Mouse (Mus musculus): ENCODE measurements around the gene Pard3. TPM values are rescaled to one million over a fixed set of nuclear protein-coding genes. Genes with fewer than 3 reads are reported as not detected.

Pard3 gene
- polyA plus RNA-seq, 1 experiment from 2014 or later: 16.5 TPM

- no peaks in the 10 kb centered on the region for H3K36me3 ChIP-seq (ENCODE audit: control insufficient read depth, insufficient read depth, low read length)
- H3K9me3 ChIP-seq (replicated peaks; ENCODE audit: control insufficient read depth, low read length): no peaks in the 10 kb centered on the region
- H3K9ac ChIP-seq (ENCODE audit: low read length): no peak overlapping the region
- no peaks in the 10 kb centered on the region for H3K4me1 ChIP-seq (ENCODE audit: control insufficient read depth, insufficient read depth, low read length)
- no peak overlapping the region for H3K4me2 ChIP-seq (ENCODE audit: low read length)
- H3K27ac ChIP-seq (ENCODE audit: low read depth, low read length): peak overlapping the region; percentile 10; the same call in 1 of the 2 replicates
- DNase-seq (ENCODE audit: low spot score) (peak; percentile 52), ATAC-seq (peak; percentile 12; the same call in 1 of the 2 replicates)
- WGBS: 66% methylated on average over 2 of the region's 2 CpGs
- H3K4me3 ChIP-seq (ENCODE audit: low read depth, low read length): no peak overlapping the region
- no peaks in the 10 kb centered on the region for H3K27me3 ChIP-seq (replicated peaks; ENCODE audit: control insufficient read depth, insufficient read depth, low read length)
Measured at GRCm38 (mm10) chr8:127583429-127583828, 519.7 kb downstream of the Pard3 start.

DNA sequence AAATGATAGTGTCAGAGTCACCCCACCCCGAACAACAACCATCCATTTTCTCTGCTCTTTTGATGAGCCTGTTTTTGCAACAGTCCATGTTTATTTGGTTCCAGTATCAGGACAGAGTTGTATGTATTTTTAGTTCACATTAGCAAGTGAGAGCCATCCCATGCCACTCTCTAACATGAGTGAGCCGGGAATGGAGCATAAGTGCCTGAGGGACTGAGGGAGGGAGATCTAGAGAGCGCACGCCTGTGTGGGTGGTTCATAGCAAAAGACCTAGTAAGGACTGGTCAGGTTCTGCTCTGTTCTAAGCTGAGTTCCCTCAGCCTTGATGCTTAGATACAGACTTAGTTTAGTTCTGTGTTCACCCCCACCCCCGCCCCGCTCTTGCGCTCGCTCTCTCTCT, 521.9 kb downstream of the Pard3 start:
- H3K27me3 ChIP-seq (replicated peaks; ENCODE audit: control insufficient read depth, insufficient read depth, low read length): no peaks in the 10 kb centered on the region
- H3K9ac ChIP-seq (ENCODE audit: low read length): no peak overlapping the region
- H3K4me2 ChIP-seq (ENCODE audit: low read length): no peak overlapping the region
- 93% methylated on average over 8 of the region's 8 CpGs for WGBS
- H3K27ac ChIP-seq (ENCODE audit: low read depth, low read length): no peak overlapping the region
- ATAC-seq: no peak
- DNase-seq (ENCODE audit: low spot score): no peak
- no peaks in the 10 kb centered on the region for H3K36me3 ChIP-seq (ENCODE audit: control insufficient read depth, insufficient read depth, low read length)
- H3K4me3 ChIP-seq (ENCODE audit: low read depth, low read length): no peak overlapping the region
- peaks cover 4% of the 10 kb centered on the region; the same call in 1 of the 2 replicates for H3K4me1 ChIP-seq (ENCODE audit: control insufficient read depth, insufficient read depth, low read length)
- no peaks in the 10 kb centered on the region for H3K9me3 ChIP-seq (replicated peaks; ENCODE audit: control insufficient read depth, low read length)

DNA sequence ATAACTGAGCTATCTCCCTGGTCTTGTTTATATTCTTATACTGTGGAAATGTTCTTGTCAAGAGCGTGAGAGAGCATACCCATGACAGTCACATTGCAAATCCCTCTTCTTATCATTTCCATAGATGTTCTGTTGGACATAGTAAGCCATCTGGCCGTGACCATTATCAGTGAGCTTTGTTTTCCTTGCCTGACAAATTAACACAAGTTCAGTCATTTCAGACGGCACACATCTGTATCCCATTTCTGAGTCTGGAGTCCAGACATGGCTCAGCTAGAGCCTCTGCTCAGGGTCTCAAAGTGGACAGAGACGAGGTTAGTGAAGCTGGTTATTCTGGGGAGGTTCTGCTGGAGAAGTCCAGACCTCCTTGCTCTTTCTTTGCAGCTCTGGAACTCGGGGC, 523.0 kb downstream of the Pard3 start:
- H3K27me3 ChIP-seq (replicated peaks; ENCODE audit: control insufficient read depth, insufficient read depth, low read length): no peaks in the 10 kb centered on the region
- no peak overlapping the region for H3K4me3 ChIP-seq (ENCODE audit: low read depth, low read length)
- H3K4me2 ChIP-seq (ENCODE audit: low read length): no peak overlapping the region
- H3K9ac ChIP-seq (ENCODE audit: low read length): no peak overlapping the region
- 77% methylated on average over 5 of the region's 5 CpGs for WGBS
- H3K36me3 ChIP-seq (ENCODE audit: control insufficient read depth, insufficient read depth, low read length): no peaks in the 10 kb centered on the region
- H3K27ac ChIP-seq (ENCODE audit: low read depth, low read length): no peak overlapping the region
- ATAC-seq (no peak), DNase-seq (ENCODE audit: low spot score) (no peak)
- H3K4me1 ChIP-seq (ENCODE audit: control insufficient read depth, insufficient read depth, low read length): peaks cover 8% of the 10 kb centered on the region
- no peaks in the 10 kb centered on the region for H3K9me3 ChIP-seq (replicated peaks; ENCODE audit: control insufficient read depth, low read length)

GRCm38 (mm10) chr8:127588313-127588712, 524.6 kb downstream of the Pard3 start:
- Histone ChIP-seq H3K36me3 (ENCODE audit: control insufficient read depth, insufficient read depth, low read length) (no peaks in the 10 kb centered on the region), H3K9ac (ENCODE audit: low read length) (no peak overlapping the region), H3K4me1 (ENCODE audit: control insufficient read depth, insufficient read depth, low read length) (peaks cover 8% of the 10 kb centered on the region), H3K27me3 (replicated peaks; ENCODE audit: control insufficient read depth, insufficient read depth, low read length) (no peaks in the 10 kb centered on the region), H3K4me2 (ENCODE audit: low read length) (no peak overlapping the region), H3K27ac (ENCODE audit: low read depth, low read length) (no peak overlapping the region), H3K9me3 (replicated peaks; ENCODE audit: control insufficient read depth, low read length) (no peaks in the 10 kb centered on the region), H3K4me3 (ENCODE audit: low read depth, low read length) (no peak overlapping the region)
- DNase-seq (ENCODE audit: low spot score) (no peak), ATAC-seq (no peak)
- 68% methylated on average over 4 of the region's 4 CpGs for WGBS

- Histone ChIP-seq H3K4me2 (ENCODE audit: low read length) (no peak overlapping the region), H3K36me3 (ENCODE audit: control insufficient read depth, insufficient read depth, low read length) (no peaks in the 10 kb centered on the region), H3K9ac (ENCODE audit: low read length) (no peak overlapping the region), H3K27ac (ENCODE audit: low read depth, low read length) (no peak overlapping the region), H3K4me1 (ENCODE audit: control insufficient read depth, insufficient read depth, low read length) (peaks cover 8% of the 10 kb centered on the region), H3K9me3 (replicated peaks; ENCODE audit: control insufficient read depth, low read length) (no peaks in the 10 kb centered on the region), H3K27me3 (replicated peaks; ENCODE audit: control insufficient read depth, insufficient read depth, low read length) (no peaks in the 10 kb centered on the region), H3K4me3 (ENCODE audit: low read depth, low read length) (no peak overlapping the region)
- 62% methylated on average over 4 of the region's 4 CpGs for WGBS
- DNase-seq (ENCODE audit: low spot score) (no peak), ATAC-seq (no peak)
Measured at GRCm38 (mm10) chr8:127589291-127589690, 525.6 kb downstream of the Pard3 start.

DNA sequence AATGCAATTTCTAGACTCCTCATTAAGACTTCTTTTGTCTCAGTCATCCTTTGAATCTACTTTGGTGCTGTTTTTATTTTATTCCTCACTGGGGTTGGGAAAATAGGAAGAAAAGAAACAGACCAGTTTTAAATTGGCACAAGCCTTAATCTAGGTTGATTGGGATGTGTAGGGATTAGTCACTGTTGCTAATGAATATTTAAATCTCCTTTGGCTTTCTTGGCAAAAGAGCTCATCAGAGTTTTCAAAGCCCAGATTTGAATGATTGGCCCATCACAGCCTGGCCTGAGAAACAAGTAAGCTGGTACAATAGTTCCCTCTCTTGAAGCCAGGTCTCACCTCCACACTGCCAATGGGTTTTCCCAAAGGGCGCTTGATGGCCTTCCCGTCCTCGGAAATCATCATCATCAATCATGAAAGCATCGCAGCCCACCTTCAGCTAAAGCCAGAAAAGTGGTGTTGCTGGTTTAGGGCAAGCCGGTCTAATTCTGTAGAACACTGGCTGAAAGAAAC, 527.0 kb downstream of the Pard3 start:
- Histone ChIP-seq H3K9ac (ENCODE audit: low read length) (no peak overlapping the region), H3K27me3 (replicated peaks; ENCODE audit: control insufficient read depth, insufficient read depth, low read length) (no peaks in the 10 kb centered on the region), H3K27ac (ENCODE audit: low read depth, low read length) (no peak overlapping the region), H3K4me2 (ENCODE audit: low read length) (no peak overlapping the region), H3K4me1 (ENCODE audit: control insufficient read depth, insufficient read depth, low read length) (peaks cover 8% of the 10 kb centered on the region), H3K4me3 (ENCODE audit: low read depth, low read length) (no peak overlapping the region), H3K9me3 (replicated peaks; ENCODE audit: control insufficient read depth, low read length) (no peaks in the 10 kb centered on the region), H3K36me3 (ENCODE audit: control insufficient read depth, insufficient read depth, low read length) (no peaks in the 10 kb centered on the region)
- 27% methylated on average over 5 of the region's 5 CpGs for WGBS
- ATAC-seq: peak; percentile 74
- peak; percentile 74 for DNase-seq (ENCODE audit: low spot score)

DNA sequence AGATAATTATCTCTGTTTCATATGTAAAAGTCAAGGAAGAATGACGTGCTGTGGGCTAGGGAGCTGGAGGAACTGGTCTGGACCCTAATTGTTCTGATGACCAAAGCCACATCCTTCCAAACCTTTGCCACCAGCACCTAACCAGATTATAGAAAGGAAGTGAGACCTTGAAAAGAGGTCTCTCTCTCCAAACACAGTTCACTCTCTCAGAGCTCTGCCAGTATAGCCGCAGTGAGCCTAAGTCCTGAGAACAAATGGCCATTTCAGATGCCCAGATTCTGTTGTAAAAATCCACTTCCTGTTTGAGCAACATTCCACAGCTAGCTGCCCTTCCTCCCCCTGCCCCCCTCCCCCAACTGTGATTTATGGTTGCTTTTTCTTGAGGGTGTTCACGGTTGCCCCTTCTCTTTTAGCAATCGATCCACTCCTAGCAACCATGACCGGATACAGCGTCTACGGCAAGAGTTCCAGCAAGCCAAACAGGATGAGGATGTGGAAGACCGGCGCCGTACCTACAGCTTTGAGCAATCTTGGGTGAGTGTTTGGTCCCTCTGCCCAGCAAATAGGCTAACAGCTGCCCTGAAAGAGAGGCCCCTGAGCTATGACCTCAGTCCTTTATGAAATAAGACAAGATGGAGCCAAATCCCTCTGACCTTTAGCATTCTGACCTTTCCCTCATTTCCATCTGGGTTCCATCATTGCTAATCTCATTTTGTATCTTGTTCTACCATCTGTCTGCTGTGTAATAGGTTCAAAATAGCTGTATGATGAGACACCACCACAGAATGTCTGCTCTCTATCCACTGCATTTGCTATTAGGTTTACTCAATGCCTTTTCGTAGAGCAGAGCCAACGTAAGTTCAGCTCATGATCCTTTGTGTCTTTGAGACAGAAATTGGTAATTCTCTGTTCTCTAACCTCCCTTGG, 529.2 kb downstream of the Pard3 start:
- Histone ChIP-seq H3K4me3 (ENCODE audit: low read depth, low read length) (no peak overlapping the region), H3K9me3 (replicated peaks; ENCODE audit: control insufficient read depth, low read length) (no peaks in the 10 kb centered on the region), H3K9ac (ENCODE audit: low read length) (no peak overlapping the region), H3K4me2 (ENCODE audit: low read length) (no peak overlapping the region), H3K4me1 (ENCODE audit: control insufficient read depth, insufficient read depth, low read length) (peaks cover 13% of the 10 kb centered on the region), H3K27me3 (replicated peaks; ENCODE audit: control insufficient read depth, insufficient read depth, low read length) (no peaks in the 10 kb centered on the region), H3K27ac (ENCODE audit: low read depth, low read length) (no peak overlapping the region), H3K36me3 (ENCODE audit: control insufficient read depth, insufficient read depth, low read length) (no peaks in the 10 kb centered on the region)
- ATAC-seq (no peak), DNase-seq (ENCODE audit: low spot score) (no peak)
- 91% methylated on average over 12 of the region's 12 CpGs for WGBS

DNA sequence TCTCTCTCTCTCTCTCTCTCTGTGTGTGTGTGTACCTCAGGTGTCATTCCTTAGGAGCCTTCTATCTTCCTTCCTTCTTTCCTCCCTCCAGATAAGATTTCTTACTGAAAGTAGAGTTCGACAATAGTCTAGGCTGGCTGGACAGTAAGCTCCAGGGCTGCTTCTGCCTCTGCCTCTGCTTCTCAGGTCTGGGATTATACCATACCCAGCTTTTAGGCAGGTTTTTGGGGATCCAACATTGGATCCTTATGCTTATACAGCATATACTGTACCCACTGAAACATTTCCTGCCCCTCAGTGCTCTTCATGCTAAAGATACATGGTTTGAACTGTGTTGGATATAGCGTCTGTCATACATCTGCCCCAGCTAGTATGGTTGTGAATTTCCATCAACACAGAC, 536.9 kb downstream of the Pard3 start:
- no peak overlapping the region for H3K9ac ChIP-seq (ENCODE audit: low read length)
- H3K4me1 ChIP-seq (ENCODE audit: control insufficient read depth, insufficient read depth, low read length): 0 out of 2 replicates have a peak, but pooled peaks cover 5% of the 10 kb centered on the region
- no peak for DNase-seq (ENCODE audit: low spot score)
- WGBS: 100% methylated on average over 2 of the region's 2 CpGs
- no peaks in the 10 kb centered on the region for H3K27me3 ChIP-seq (replicated peaks; ENCODE audit: control insufficient read depth, insufficient read depth, low read length)
- H3K9me3 ChIP-seq (replicated peaks; ENCODE audit: control insufficient read depth, low read length): no peaks in the 10 kb centered on the region
- no peaks in the 10 kb centered on the region for H3K36me3 ChIP-seq (ENCODE audit: control insufficient read depth, insufficient read depth, low read length)
- H3K4me2 ChIP-seq (ENCODE audit: low read length): no peak overlapping the region
- no peak overlapping the region for H3K27ac ChIP-seq (ENCODE audit: low read depth, low read length)
- H3K4me3 ChIP-seq (ENCODE audit: low read depth, low read length): no peak overlapping the region
- no peak for ATAC-seq

DNA sequence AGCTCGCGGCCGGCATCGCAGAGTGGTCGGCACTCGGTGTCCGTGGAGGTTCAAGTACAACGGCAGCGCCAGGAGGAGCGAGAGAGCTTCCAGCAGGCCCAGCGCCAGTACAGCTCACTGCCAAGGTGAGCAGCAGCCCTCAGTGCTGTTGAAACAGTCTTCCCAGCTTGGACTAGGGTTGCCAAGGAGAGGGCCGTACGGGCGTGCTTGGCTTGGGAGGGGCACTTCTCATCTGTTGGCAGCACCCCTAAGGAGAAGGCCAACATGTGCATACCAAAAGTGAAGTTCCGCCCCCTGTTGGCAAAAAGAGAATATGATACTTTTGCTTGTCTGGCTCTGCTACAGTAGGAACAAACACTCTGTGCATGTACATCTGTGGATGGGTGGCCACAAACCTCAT, 539.4 kb downstream of the Pard3 start:
- H3K9ac ChIP-seq (ENCODE audit: low read length): no peak overlapping the region
- H3K4me1 ChIP-seq (ENCODE audit: control insufficient read depth, insufficient read depth, low read length): no peaks in the 10 kb centered on the region
- WGBS: 91% methylated on average over 15 of the region's 15 CpGs
- H3K36me3 ChIP-seq (ENCODE audit: control insufficient read depth, insufficient read depth, low read length): no peaks in the 10 kb centered on the region
- no peak overlapping the region for H3K4me3 ChIP-seq (ENCODE audit: low read depth, low read length)
- no peaks in the 10 kb centered on the region for H3K27me3 ChIP-seq (replicated peaks; ENCODE audit: control insufficient read depth, insufficient read depth, low read length)
- H3K9me3 ChIP-seq (replicated peaks; ENCODE audit: control insufficient read depth, low read length): no peaks in the 10 kb centered on the region
- DNase-seq (ENCODE audit: low spot score) (peak; percentile 15), ATAC-seq (no peak)
- H3K27ac ChIP-seq (ENCODE audit: low read depth, low read length): no peak overlapping the region
- H3K4me2 ChIP-seq (ENCODE audit: low read length): no peak overlapping the region

Measured in forebrain, embryonic 14.5 days (tissue).